Mouse (Mus musculus) liver, embryonic 16.5 days (tissue): ENCODE results near the gene Crmp1. TPM values are rescaled to one million over a fixed set of nuclear protein-coding genes. Genes with fewer than 3 reads are reported as not detected.

Experiments
- ATAC-seq: fragments of 200-750 bp; cut with Nextera tagmentation; 2 replicates; pipeline ENCODE4 v1.8.0; 2017; ENCODE audit warnings: low read depth, mild to moderate bottlenecking, moderate number of reproducible peaks, moderate library complexity
- H3K27ac ChIP-seq: fragments of 300-500 bp; sonication (generic); 2 replicates; pipeline ENCODE4 v1.5.1; 2014; ENCODE audit warnings: mild to moderate bottlenecking, low read length
- H3K27me3 ChIP-seq: fragments of 300-500 bp; sonication (generic); 2 replicates; pipeline ENCODE4 v1.6.1; 2014; ENCODE audit warnings: low read depth, low read length, mixed read lengths; ENCODE audit not compliant: control insufficient read depth, insufficient read depth
- H3K36me3 ChIP-seq: fragments of 300-500 bp; sonication (generic); 2 replicates; pipeline ENCODE4 v1.6.1; 2014; ENCODE audit warnings: mild to moderate bottlenecking; ENCODE audit not compliant: control insufficient read depth, insufficient read depth
- H3K4me1 ChIP-seq: fragments of 300-500 bp; sonication (generic); 2 replicates; pipeline ENCODE4 v1.6.1; 2014; ENCODE audit warnings: low read depth, low read length, mixed read lengths; ENCODE audit not compliant: control insufficient read depth
- H3K4me2 ChIP-seq: fragments of 300-500 bp; sonication (generic); 2 replicates; pipeline ENCODE4 v1.6.1; 2014; ENCODE audit warnings: low read depth, low read length, mixed read lengths
- H3K4me3 ChIP-seq: fragments of 300-500 bp; sonication (generic); 2 replicates; pipeline ENCODE4 v1.5.1; 2014; ENCODE audit warnings: low read depth, mild to moderate bottlenecking, low read length
- H3K9ac ChIP-seq: fragments of 300-500 bp; sonication (generic); 2 replicates; pipeline ENCODE4 v1.6.1; 2014; ENCODE audit warnings: low read depth, low read length
- H3K9me3 ChIP-seq: fragments of 300-500 bp; sonication (generic); replicated peaks from 2 replicates; pipeline ENCODE4 v1.6.1; 2016; ENCODE audit warnings: low read length; ENCODE audit not compliant: control insufficient read depth
- WGBS: fragments of 180-500 bp; shearing (Covaris S2); extraction: QIAGEN DNeasy Blood & Tissue Kit; methylation state at CpG from one replicate; pipeline ENCODE4 v1.1.7; 2014; ENCODE audit not compliant: insufficient replicate concordance; 5-methylcytosine and 5-hydroxymethylcytosine counted together
- polyA plus RNA-seq: library from polyadenylated mRNA; unstranded; fragments of >200 nt; fragmentation: Nextera tagmentation; extraction: Ambion mirVana; gene quantifications from 2 replicates; pipeline ENCODE4 v1.2.1, GENCODE M21; 2015

Crmp1 gene
- polyA plus RNA-seq, 1 experiment from 2014 or later: 0.41 TPM

GRCm38 (mm10) chr5:37212938-37213708 lies 28.6 kb upstream of the Crmp1 start:
- no peak overlapping the region for H3K27ac ChIP-seq
- H3K9ac ChIP-seq: no peak overlapping the region
- H3K4me1 ChIP-seq: no peaks in the 10 kb centered on the region
- H3K27me3 ChIP-seq: no peaks in the 10 kb centered on the region
- H3K4me2 ChIP-seq: no peak overlapping the region
- H3K4me3 ChIP-seq: no peak overlapping the region
- ATAC-seq: no peak
- no peaks in the 10 kb centered on the region for H3K9me3 ChIP-seq
- H3K36me3 ChIP-seq: no peaks in the 10 kb centered on the region
- WGBS: 71% methylated on average over 9 of the region's 9 CpGs

- no peak overlapping the region for H3K9ac ChIP-seq
- H3K27ac ChIP-seq: no peak overlapping the region
- no peaks in the 10 kb centered on the region for H3K36me3 ChIP-seq
- no peak overlapping the region for H3K4me2 ChIP-seq
- H3K4me1 ChIP-seq: no peaks in the 10 kb centered on the region
- no peak for ATAC-seq
- H3K4me3 ChIP-seq: no peak overlapping the region
- H3K27me3 ChIP-seq: no peaks in the 10 kb centered on the region
- no peaks in the 10 kb centered on the region for H3K9me3 ChIP-seq
- WGBS: 47% methylated on average over 4 of the region's 4 CpGs
Measured at GRCm38 (mm10) chr5:37213709-37214103, 28.0 kb upstream of the Crmp1 start.

- H3K9me3 ChIP-seq: no peaks in the 10 kb centered on the region
- no peaks in the 10 kb centered on the region for H3K36me3 ChIP-seq
- no peak overlapping the region for H3K4me2 ChIP-seq
- H3K4me3 ChIP-seq: no peak overlapping the region
- no peaks in the 10 kb centered on the region for H3K4me1 ChIP-seq
- no peaks in the 10 kb centered on the region for H3K27me3 ChIP-seq
- no peak for ATAC-seq
- H3K9ac ChIP-seq: no peak overlapping the region
- no peak overlapping the region for H3K27ac ChIP-seq
- 58% methylated on average over 6 of the region's 6 CpGs for WGBS
Measured at GRCm38 (mm10) chr5:37214614-37215013, 27.1 kb upstream of the Crmp1 start.

DNA sequence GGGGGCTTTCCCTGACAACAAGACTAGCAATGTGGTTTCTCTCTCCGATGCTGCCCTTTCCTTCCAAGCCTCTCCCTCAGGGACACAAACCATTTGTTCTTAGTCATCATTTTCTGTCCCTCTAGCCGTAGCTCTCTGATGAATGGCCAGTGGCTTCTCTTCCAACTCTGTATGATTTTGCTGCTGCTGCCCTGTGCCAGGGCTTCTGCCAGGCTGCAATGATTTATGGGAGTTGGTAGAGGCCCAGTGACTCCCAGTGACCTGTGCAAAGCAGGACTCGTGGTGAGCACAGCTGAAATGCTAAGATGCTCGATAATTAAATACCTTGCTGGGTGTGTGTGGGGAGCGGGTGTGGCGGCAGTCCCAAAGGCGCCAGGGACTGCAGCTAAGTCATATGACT lies 26.5 kb upstream of the Crmp1 start:
- Histone ChIP-seq H3K4me3 (no peak overlapping the region), H3K4me1 (no peaks in the 10 kb centered on the region), H3K9me3 (no peaks in the 10 kb centered on the region), H3K4me2 (no peak overlapping the region), H3K27me3 (no peaks in the 10 kb centered on the region), H3K36me3 (no peaks in the 10 kb centered on the region), H3K9ac (no peak overlapping the region), H3K27ac (no peak overlapping the region)
- WGBS: 72% methylated on average over 7 of the region's 7 CpGs
- ATAC-seq: no peak

DNA sequence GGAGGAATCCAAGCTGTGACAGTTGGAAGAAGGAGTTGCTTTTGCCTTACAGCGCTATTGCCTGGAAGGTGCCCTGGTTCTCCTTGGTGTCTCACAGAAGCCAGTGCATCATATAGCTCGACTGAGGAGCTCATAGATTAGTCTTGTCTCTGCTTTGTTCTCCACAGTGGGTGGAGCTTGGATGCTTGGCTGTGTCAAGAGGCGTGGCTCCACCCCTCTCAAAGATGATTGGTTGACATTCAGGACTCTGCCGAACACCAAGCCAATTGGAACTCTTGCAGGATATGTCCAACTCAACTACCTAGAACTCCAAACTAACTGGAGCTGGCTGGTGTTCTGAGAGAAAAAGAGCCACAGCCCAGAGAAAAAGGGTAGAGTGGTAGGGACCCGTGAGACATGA lies 22.1 kb upstream of the Crmp1 start:
- Histone ChIP-seq H3K4me2 (no peak overlapping the region), H3K36me3 (no peaks in the 10 kb centered on the region), H3K9ac (no peak overlapping the region), H3K27ac (no peak overlapping the region), H3K27me3 (no peaks in the 10 kb centered on the region), H3K4me3 (no peak overlapping the region), H3K4me1 (no peaks in the 10 kb centered on the region), H3K9me3 (no peaks in the 10 kb centered on the region)
- no peak for ATAC-seq
- WGBS: 35% methylated on average over 5 of the region's 5 CpGs

- ATAC-seq: no peak
- Histone ChIP-seq H3K4me1 (no peaks in the 10 kb centered on the region), H3K9me3 (no peaks in the 10 kb centered on the region), H3K4me2 (no peak overlapping the region), H3K4me3 (no peak overlapping the region), H3K27ac (no peak overlapping the region), H3K36me3 (no peaks in the 10 kb centered on the region), H3K27me3 (no peaks in the 10 kb centered on the region), H3K9ac (no peak overlapping the region)
- 60% methylated on average over 5 of the region's 5 CpGs for WGBS
Measured at GRCm38 (mm10) chr5:37220575-37220974, 21.2 kb upstream of the Crmp1 start.

DNA sequence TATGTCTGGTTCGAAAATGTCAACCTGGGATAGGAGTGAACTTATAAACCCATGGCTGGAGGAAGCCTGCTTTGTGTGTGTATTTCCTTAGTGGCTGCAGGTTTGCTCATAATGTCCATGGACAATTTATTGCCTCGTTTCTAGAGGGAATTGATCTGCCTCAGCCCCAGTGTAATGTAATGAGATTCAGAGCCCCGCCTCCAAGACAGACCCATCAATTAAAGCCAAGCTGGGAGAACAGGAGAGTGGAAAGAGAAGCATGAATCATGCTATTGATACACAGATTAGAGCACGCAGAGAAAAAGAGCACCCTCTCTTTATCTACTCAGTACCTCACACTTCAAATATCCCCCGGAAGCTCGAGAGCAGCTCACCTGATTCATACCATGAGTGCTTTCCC lies 20.2 kb upstream of the Crmp1 start:
- H3K36me3 ChIP-seq: no peaks in the 10 kb centered on the region
- H3K9me3 ChIP-seq: no peaks in the 10 kb centered on the region
- no peak overlapping the region for H3K27ac ChIP-seq
- 42% methylated on average over 6 of the region's 6 CpGs for WGBS
- no peak for ATAC-seq
- H3K4me3 ChIP-seq: no peak overlapping the region
- H3K4me1 ChIP-seq: no peaks in the 10 kb centered on the region
- H3K27me3 ChIP-seq: no peaks in the 10 kb centered on the region
- no peak overlapping the region for H3K4me2 ChIP-seq
- H3K9ac ChIP-seq: no peak overlapping the region

GRCm38 (mm10) chr5:37222316-37222715 lies 19.4 kb upstream of the Crmp1 start:
- WGBS: 59% methylated on average over 8 of the region's 8 CpGs
- no peak overlapping the region for H3K9ac ChIP-seq
- no peak for ATAC-seq

DNA sequence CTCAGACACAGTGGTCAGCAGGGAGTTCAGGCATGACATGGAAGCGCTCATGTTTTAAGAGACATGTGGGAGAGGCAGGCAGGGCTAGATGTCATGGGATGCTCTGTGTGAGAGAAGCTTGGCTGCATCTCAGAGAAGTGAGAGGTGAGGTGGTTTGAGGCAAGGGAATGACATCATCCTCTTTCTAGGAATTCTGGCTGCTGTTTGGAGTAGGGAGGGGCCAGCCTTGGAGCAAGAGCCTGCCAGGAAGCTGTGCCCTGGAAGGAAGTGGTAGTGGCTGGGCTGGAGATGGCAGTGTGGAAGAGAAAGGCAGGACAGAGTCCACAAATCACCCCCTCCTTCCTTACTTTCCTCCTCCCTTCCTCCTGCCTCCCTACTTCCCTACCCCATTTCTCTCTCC lies 16.0 kb upstream of the Crmp1 start:
- no peaks in the 10 kb centered on the region for H3K27me3 ChIP-seq
- WGBS: 83% methylated on average over 1 of the region's 1 CpGs

More at GRCm38 (mm10) chr5:37222316-37222715, 19.4 kb upstream of the Crmp1 start:
- Histone ChIP-seq H3K27ac (no peak overlapping the region), H3K36me3 (no peaks in the 10 kb centered on the region), H3K4me2 (no peak overlapping the region), H3K27me3 (no peaks in the 10 kb centered on the region), H3K9me3 (no peaks in the 10 kb centered on the region), H3K4me1 (no peaks in the 10 kb centered on the region), H3K4me3 (no peak overlapping the region)

More for the DNA sequence above, 16.0 kb upstream of the Crmp1 start:
- no peak overlapping the region for H3K4me2 ChIP-seq
- no peak overlapping the region for H3K4me3 ChIP-seq
- no peaks in the 10 kb centered on the region for H3K9me3 ChIP-seq
- no peak overlapping the region for H3K27ac ChIP-seq
- no peaks in the 10 kb centered on the region for H3K4me1 ChIP-seq
- no peak overlapping the region for H3K9ac ChIP-seq
- ATAC-seq: no peak
- H3K36me3 ChIP-seq: no peaks in the 10 kb centered on the region
